Mouse (Mus musculus) MEL (cell line): Measurements from ENCODE around the gene Mndal. TPM values are rescaled to one million over a fixed set of nuclear protein-coding genes. Genes with fewer than 3 reads are reported as not detected.

Experiments used
- DNase-seq: peaks from one replicate; pipeline ENCODE4 v3.0.0; 2011; ENCODE audit warnings: low read depth, low spot score
- H3K27ac ChIP-seq: 2 replicates; pipeline ENCODE4 v1.5.1; 2012; ENCODE audit warnings: low read depth, mild to moderate bottlenecking, control low read depth, low read length, moderate library complexity; ENCODE audit not compliant: control insufficient read depth
- H3K27me3 ChIP-seq, 2 experiments: fragments of 150-350 bp in 1 of 2; sonication (generic) in 1 of 2; 2 replicates each; pipeline ENCODE4 v1.6.1; 2012; ENCODE audit warnings: low read length in 2 of 2, mild to moderate bottlenecking in 2 of 2, improper control_type of control experiment in 1 of 2, moderate library complexity in 1 of 2; ENCODE audit not compliant: insufficient read depth in 2 of 2, control insufficient read depth in 1 of 2
- H3K36me3 ChIP-seq, 2 experiments: 2 replicates each; pipeline ENCODE4 v1.6.1; 2012 to 2014; ENCODE audit warnings: low read length in 2 of 2, improper control_type of control experiment in 1 of 2, inconsistent platforms in 1 of 2, mild to moderate bottlenecking in 1 of 2; ENCODE audit not compliant: insufficient read depth in 2 of 2, control insufficient read depth in 1 of 2
- H3K4me1 ChIP-seq, 2 experiments: fragments of 150-350 bp in 1 of 2; sonication (generic) in 1 of 2; 2 replicates each; pipeline ENCODE4 v1.6.1; 2012; ENCODE audit warnings: low read length in 2 of 2, improper control_type of control experiment in 1 of 2, mild to moderate bottlenecking in 1 of 2; ENCODE audit not compliant: insufficient read depth in 2 of 2, control insufficient read depth in 1 of 2
- H3K4me3 ChIP-seq, 2 experiments: fragments of 150-350 bp in 1 of 2; sonication (generic) in 1 of 2; 2 replicates each; pipeline ENCODE4 v1.5.1; 2012; ENCODE audit warnings: low read depth in 2 of 2, low read length in 2 of 2, mild to moderate bottlenecking in 2 of 2, moderate library complexity in 2 of 2, control low read depth in 1 of 2, improper control_type of control experiment in 1 of 2; ENCODE audit not compliant: control insufficient read depth in 1 of 2, insufficient read depth in 1 of 2
- H3K79me2 ChIP-seq: 2 replicates; pipeline ENCODE4 v1.6.1; 2012; ENCODE audit warnings: mild to moderate bottlenecking, low read length, moderate library complexity; ENCODE audit not compliant: control insufficient read depth, poor library complexity, insufficient read depth
- H3K9ac ChIP-seq: 2 replicates; pipeline ENCODE4 v1.6.1; 2012; ENCODE audit warnings: low read depth, mild to moderate bottlenecking, control low read depth, low read length, moderate library complexity; ENCODE audit not compliant: control insufficient read depth, poor library complexity, severe bottlenecking
- H3K9me3 ChIP-seq: fragments of 150-350 bp; sonication (generic); replicated peaks from 2 replicates; pipeline ENCODE4 v1.6.1; 2012; ENCODE audit warnings: mild to moderate bottlenecking, low read length, improper control_type of control experiment, moderate library complexity; ENCODE audit not compliant: insufficient read depth
- BHLHE40 ChIP-seq: IDR thresholded peaks from 2 replicates; pipeline ENCODE4 v1.6.1; 2012; ENCODE audit warnings: low read depth, mild to moderate bottlenecking, inconsistent platforms, low read length, improper control_type of control experiment, borderline replicate concordance
- CHD1 ChIP-seq: IDR thresholded peaks from 2 replicates; pipeline ENCODE4 v1.6.1; 2012; ENCODE audit warnings: low read depth, mild to moderate bottlenecking, inconsistent platforms, low read length, improper control_type of control experiment
- CTCF ChIP-seq, 3 experiments: IDR thresholded peaks in 2 of 3; conservative IDR thresholded peaks in 1 of 3; 2 replicates each; pipeline ENCODE4 v1.5.1; 2011 to 2012; ENCODE audit warnings: low read length in 3 of 3, low read depth in 2 of 3, mild to moderate bottlenecking in 2 of 3, improper control_type of control experiment in 1 of 3, inconsistent platforms in 1 of 3, mixed read lengths in 1 of 3, moderate library complexity in 1 of 3; ENCODE audit not compliant: control insufficient read depth in 1 of 3, insufficient read depth in 1 of 3, poor library complexity in 1 of 3, severe bottlenecking in 1 of 3
- ETS1 ChIP-seq: IDR thresholded peaks from 2 replicates; pipeline ENCODE4 v1.6.1; 2012; ENCODE audit warnings: low read depth, mild to moderate bottlenecking, inconsistent platforms, low read length, improper control_type of control experiment, moderate library complexity
- GATA1 ChIP-seq: IDR thresholded peaks from 2 replicates; pipeline ENCODE4 v1.6.1; 2011; ENCODE audit warnings: low read depth, low read length, improper control_type of control experiment
- HCFC1 ChIP-seq: IDR thresholded peaks from 2 replicates; pipeline ENCODE4 v1.6.1; 2012; ENCODE audit warnings: low read depth, mild to moderate bottlenecking, inconsistent platforms, low read length, improper control_type of control experiment, moderate library complexity
- JUND ChIP-seq: IDR thresholded peaks from 2 replicates; pipeline ENCODE4 v1.6.1; 2011; ENCODE audit warnings: low read depth, mild to moderate bottlenecking, improper control_type of control experiment, low read length
- MAFK ChIP-seq: IDR thresholded peaks from 2 replicates; pipeline ENCODE4 v1.6.1; 2011; ENCODE audit warnings: low read depth, mild to moderate bottlenecking, low read length, improper control_type of control experiment, borderline replicate concordance
- MAX ChIP-seq: IDR thresholded peaks from 2 replicates; pipeline ENCODE4 v1.6.1; 2011; ENCODE audit warnings: low read length, improper control_type of control experiment
- MAZ ChIP-seq: IDR thresholded peaks from 2 replicates; pipeline ENCODE4 v1.6.1; 2012; ENCODE audit warnings: low read depth, mild to moderate bottlenecking, inconsistent platforms, low read length, improper control_type of control experiment
- MXI1 ChIP-seq: IDR thresholded peaks from 2 replicates; pipeline ENCODE4 v1.6.1; 2011; ENCODE audit warnings: mild to moderate bottlenecking, low read depth, low read length, improper control_type of control experiment
- MYB ChIP-seq: IDR thresholded peaks from 2 replicates; pipeline ENCODE4 v1.6.1; 2011; ENCODE audit warnings: mild to moderate bottlenecking, low read depth, low read length, improper control_type of control experiment
- NELFE ChIP-seq: IDR thresholded peaks from 2 replicates; pipeline ENCODE4 v1.6.1; 2011; ENCODE audit warnings: low read depth, low read length, improper control_type of control experiment
- NRF1 ChIP-seq: IDR thresholded peaks from 2 replicates; pipeline ENCODE4 v1.6.1; 2014; ENCODE audit warnings: low read depth, mild to moderate bottlenecking, inconsistent platforms, low read length, improper control_type of control experiment, moderate library complexity; ENCODE audit not compliant: poor library complexity, insufficient read depth, severe bottlenecking
- RCOR1 ChIP-seq: IDR thresholded peaks from 2 replicates; pipeline ENCODE4 v1.6.1; 2012; ENCODE audit warnings: low read depth, mild to moderate bottlenecking, inconsistent platforms, low read length, improper control_type of control experiment
- SIN3A ChIP-seq: IDR thresholded peaks from 2 replicates; pipeline ENCODE4 v1.6.1; 2012; ENCODE audit warnings: low read length, improper control_type of control experiment, inconsistent platforms
- TAL1 ChIP-seq: IDR thresholded peaks from 2 replicates; pipeline ENCODE4 v1.6.1; 2012; ENCODE audit warnings: mild to moderate bottlenecking, inconsistent platforms, low read length, moderate library complexity, mixed read lengths
- TCF12 ChIP-seq: IDR thresholded peaks from 2 replicates; pipeline ENCODE4 v1.6.1; 2014; ENCODE audit warnings: low read depth, mild to moderate bottlenecking, inconsistent platforms, low read length, improper control_type of control experiment, moderate library complexity
- USF1 ChIP-seq: IDR thresholded peaks from 2 replicates; pipeline ENCODE4 v1.6.1; 2014; ENCODE audit warnings: low read depth, mild to moderate bottlenecking, inconsistent platforms, low read length, improper control_type of control experiment, moderate library complexity
- ZMIZ1 ChIP-seq: IDR thresholded peaks from 2 replicates; pipeline ENCODE4 v1.6.1; 2012; ENCODE audit warnings: low read depth, mild to moderate bottlenecking, inconsistent platforms, low read length, improper control_type of control experiment, moderate library complexity
- ZNF384 ChIP-seq: IDR thresholded peaks from 2 replicates; pipeline ENCODE4 v1.6.1; 2012; ENCODE audit warnings: low read depth, mild to moderate bottlenecking, inconsistent platforms, low read length, improper control_type of control experiment
- polyA plus RNA-seq, 2 experiments: library from polyadenylated mRNA; stranded (reverse) in 1 of 2; unstranded in 1 of 2; fragments of >175 nt in 1 of 2; fragments of >200 nt in 1 of 2; gene quantifications; 2 replicates each; pipeline versions ENCODE4 v1.2.1 to v1.2.4; 2012; ENCODE audit warnings: low replicate concordance in 2 of 2, low read depth in 1 of 2; ENCODE audit not compliant: insufficient read length in 2 of 2, insufficient read depth in 1 of 2, missing spikeins in 1 of 2
- total RNA-seq: library from RNA; depleted of rRNA; stranded (reverse); fragments of 300-350 nt; gene quantifications from 2 replicates; pipeline ENCODE4 v1.2.3, GENCODE M21; 2012

The Mndal gene
- total and polyA plus RNA-seq, 3 experiments: not detected

- H3K27me3 ChIP-seq: no peaks in the 10 kb centered on the region
- H3K36me3 ChIP-seq: no peaks in the 10 kb centered on the region
- H3K9me3 ChIP-seq: no peaks in the 10 kb centered on the region
- TF ChIP-seq RCOR1 (no peak), BHLHE40 (no peak), USF1 (no peak), ETS1 (no peak), TAL1 (no peak), GATA1 (no peak), TCF12 (no peak)
- no peak for DNase-seq
- H3K4me3 ChIP-seq: no peak overlapping the region
- no peaks in the 10 kb centered on the region for H3K79me2 ChIP-seq
- H3K4me1 ChIP-seq: no peaks in the 10 kb centered on the region
- H3K9ac ChIP-seq: no peak overlapping the region
- H3K27ac ChIP-seq: no peak overlapping the region
Measured at GRCm38 (mm10) chr1:173955071-173955796, 12.9 kb upstream of the Mndal start.

- H3K9me3 ChIP-seq: no peaks in the 10 kb centered on the region
- no peak overlapping the region for H3K4me3 ChIP-seq
- no peak for DNase-seq
- no peaks in the 10 kb centered on the region for H3K36me3 ChIP-seq
- H3K4me1 ChIP-seq: no peaks in the 10 kb centered on the region
- H3K79me2 ChIP-seq: no peaks in the 10 kb centered on the region
- TF ChIP-seq TAL1: no peak
- no peak for TF ChIP-seq CHD1
- TF ChIP-seq MXI1: no peak
- TF ChIP-seq MAX: no peak
- TF ChIP-seq MYB: no peak
- no peak for TF ChIP-seq ZMIZ1
- no peak for TF ChIP-seq HCFC1
- TF ChIP-seq RCOR1: no peak
- TF ChIP-seq NELFE: no peak
- no peak for TF ChIP-seq USF1
- TF ChIP-seq ZNF384: no peak
- TF ChIP-seq MAFK: no peak
- no peak for TF ChIP-seq NRF1
- no peak for TF ChIP-seq SIN3A
- no peak for TF ChIP-seq CTCF (IDR thresholded peaks at IDR 0.05 in 2 of 3, conservative IDR thresholded peaks at IDR 0.05 in 1 of 3; ENCODE audit: control insufficient read depth in 1 of 3, insufficient read depth in 1 of 3, low read depth in 2 of 3, low read length in 3 of 3, poor library complexity in 1 of 3, severe bottlenecking in 1 of 3)
- TF ChIP-seq MAZ: no peak
- no peak for TF ChIP-seq JUND
- H3K9ac ChIP-seq: no peak overlapping the region
- H3K27me3 ChIP-seq: no peaks in the 10 kb centered on the region
- H3K27ac ChIP-seq: no peak overlapping the region
Measured at GRCm38 (mm10) chr1:173953563-173953962, 11.3 kb upstream of the Mndal start.
